Mouse (Mus musculus) erythroid progenitor cell, adult 5-6 weeks (primary cell): ENCODE data around the gene Tcte1. TPM values are rescaled to one million over a fixed set of nuclear protein-coding genes. Genes with fewer than 3 reads are reported as not detected.

Experiments
- ATAC-seq: replicated peaks from 2 replicates; pipeline ENCODE4 v1.8.0; 2016; ENCODE audit warnings: moderate number of reproducible peaks, mild to moderate bottlenecking, moderate TSS enrichment, inconsistent platforms; ENCODE audit not compliant: poor library complexity, low FRiP score, severe bottlenecking
- total RNA-seq, 2 experiments: library from RNA; stranded (forward) in 1 of 2; stranded (reverse) in 1 of 2; fragments of 150-400 nt in 1 of 2; fragments of 186-747, 209-891 nt in 1 of 2; gene quantifications; 2 replicates each; pipeline versions ENCODE4 v1.2.3 to v1.2.4; 2015 to 2017; ENCODE audit warnings: low replicate concordance in 2 of 2

Tcte1 gene
- total RNA-seq (2015; ENCODE audit: low replicate concordance): not detected in 2 replicates
- not detected in 2 replicates for total RNA-seq (2017; ENCODE audit: low replicate concordance)

GRCm38 (mm10) chr17:45523263-45523662 lies at the start of gene Tcte1:
Gene Tcte1 (plus strand): TSS chr17:45523434.
- no peak for ATAC-seq

- no peak for ATAC-seq
Measured at GRCm38 (mm10) chr17:45473667-45474066, 49.6 kb upstream of the Tcte1 start.

GRCm38 (mm10) chr17:45474146-45474545 lies 49.1 kb upstream of the Tcte1 start:
- ATAC-seq: no peak

DNA sequence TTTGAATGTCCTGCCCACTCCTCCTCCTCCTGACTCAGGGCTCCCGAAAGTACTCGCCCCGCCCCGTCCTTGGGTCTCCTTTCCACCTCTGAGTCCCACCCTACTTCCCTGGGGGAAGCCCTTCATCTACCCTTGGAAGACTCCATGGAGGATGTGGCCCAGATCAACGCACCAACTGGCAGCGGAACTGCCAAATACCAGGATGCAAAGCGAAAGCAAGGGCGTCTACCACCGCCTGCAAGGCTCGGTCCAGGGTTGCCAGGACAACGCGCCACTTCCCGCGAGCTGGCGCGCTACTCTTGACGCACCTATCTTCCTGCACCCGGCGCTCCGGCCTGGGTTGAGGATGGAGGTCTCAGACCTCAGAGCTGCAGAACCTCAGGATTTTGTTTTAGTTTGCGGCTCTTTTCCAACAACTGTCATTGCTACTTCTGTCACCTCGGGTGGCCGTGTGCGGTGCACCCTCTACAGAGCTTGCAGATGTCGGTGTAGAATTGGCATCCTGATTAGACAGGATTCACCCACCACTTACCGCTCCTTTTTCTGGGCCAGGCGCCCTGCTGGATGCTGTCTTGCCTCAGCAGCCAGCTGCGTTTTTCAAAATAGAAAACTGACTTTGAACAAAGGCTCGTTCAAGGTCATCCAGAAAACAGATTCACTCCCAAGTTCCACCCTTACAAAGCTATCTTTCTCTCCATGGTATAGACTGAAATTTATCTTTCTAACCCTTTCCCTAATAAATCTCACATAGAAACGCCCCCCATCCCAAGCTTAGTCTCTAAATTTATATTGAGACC lies 48.4 kb upstream of the Tcte1 start, which contains the start of gene Spats1:
Gene Spats1, minus strand, starts transcription at position 747 of the 797 bp plus-strand sequence.
- ATAC-seq: no peak

- ATAC-seq: peak; percentile 64; the same call in 1 of the 2 replicates
Measured at GRCm38 (mm10) chr17:45478234-45478825, 44.9 kb upstream of the Tcte1 start.

DNA sequence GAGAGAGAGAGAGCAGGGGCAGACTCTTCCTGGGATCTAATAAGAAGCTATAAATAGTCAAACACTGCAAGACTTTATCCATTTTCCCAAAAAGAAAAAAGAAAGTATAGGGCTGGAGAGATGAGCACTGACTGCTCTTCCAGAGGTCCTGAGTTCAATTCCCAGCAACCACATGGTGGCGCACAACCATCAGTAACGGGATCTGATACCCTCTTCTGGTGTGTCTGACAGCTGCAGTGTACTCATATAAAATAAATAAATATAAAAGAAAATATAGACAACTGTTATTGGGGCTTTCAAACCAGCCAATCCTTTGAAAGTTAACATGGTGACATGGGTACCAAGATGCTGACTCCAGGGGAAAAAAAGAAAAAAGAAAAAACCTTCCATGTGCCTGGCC lies 42.8 kb upstream of the Tcte1 start:
- no peak for ATAC-seq

GRCm38 (mm10) chr17:45485581-45485980 lies 37.7 kb upstream of the Tcte1 start:
- no peak for ATAC-seq

- no peak for ATAC-seq
Measured at GRCm38 (mm10) chr17:45487216-45487615, 36.0 kb upstream of the Tcte1 start.

DNA sequence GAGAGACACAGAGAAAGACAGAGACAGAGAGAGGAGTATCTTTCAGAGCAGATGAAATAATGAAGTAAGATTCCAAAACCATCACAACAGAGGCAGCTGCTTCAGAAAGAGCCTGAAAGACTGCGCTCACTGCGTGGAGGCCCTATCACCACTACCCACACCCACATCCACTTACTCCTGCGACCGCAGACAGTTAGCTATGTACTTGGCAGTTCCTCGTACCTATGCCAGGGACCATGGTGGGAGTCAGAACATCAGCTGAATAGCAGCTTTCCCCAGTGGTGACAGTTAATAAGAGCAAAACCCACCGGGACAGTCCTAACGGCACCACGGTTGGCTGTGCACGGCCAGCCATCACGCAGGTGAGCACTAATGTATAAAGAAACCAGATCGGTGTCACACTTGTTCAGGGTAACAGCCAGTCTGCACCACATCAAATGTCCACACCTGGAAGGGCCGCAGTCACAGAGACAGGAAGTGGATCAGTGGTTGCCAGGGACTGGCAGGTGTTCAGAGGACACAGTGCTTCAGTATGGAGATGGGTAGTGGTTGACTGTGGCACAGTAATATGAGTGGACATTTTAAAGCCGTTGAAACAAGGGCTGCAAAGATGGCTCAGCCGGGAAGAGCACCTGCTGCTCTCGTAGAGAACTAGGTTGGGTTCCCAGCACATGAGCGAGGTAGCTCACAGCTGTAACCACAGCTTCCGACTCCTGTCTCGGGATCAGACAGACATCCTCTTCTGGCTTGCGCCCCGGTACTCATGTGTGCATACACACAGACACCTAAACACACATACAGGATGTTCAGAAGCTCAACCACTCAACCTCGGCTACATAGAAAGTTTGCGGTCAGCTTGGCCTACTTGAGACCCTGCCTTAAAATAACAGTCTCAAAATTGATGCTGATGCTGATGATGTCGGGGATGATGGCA lies 34.6 kb upstream of the Tcte1 start:
- no peak for ATAC-seq

- ATAC-seq: no peak
Measured at GRCm38 (mm10) chr17:45489736-45490135, 33.5 kb upstream of the Tcte1 start.

- no peak for ATAC-seq
Measured at GRCm38 (mm10) chr17:45490532-45491154, 32.6 kb upstream of the Tcte1 start.

DNA sequence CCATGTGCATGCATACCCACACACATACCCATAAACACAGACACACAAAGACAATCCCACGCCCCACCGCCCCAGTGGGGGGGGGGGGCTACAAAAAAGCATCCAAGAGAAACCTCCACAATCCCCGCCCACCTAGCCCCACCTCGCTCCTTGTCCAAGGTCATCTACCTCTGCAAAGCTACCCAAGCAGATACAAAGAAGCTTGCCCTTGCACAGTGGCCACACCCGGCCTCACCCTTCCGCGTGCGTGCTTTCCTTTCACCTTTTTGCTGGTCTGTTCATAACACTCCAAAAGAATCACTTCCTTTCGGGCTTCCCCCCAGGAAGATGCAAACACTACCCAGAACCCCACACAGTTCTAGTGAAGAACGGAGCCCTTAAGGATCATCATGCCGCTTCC lies 27.8 kb upstream of the Tcte1 start:
- no peak for ATAC-seq

DNA sequence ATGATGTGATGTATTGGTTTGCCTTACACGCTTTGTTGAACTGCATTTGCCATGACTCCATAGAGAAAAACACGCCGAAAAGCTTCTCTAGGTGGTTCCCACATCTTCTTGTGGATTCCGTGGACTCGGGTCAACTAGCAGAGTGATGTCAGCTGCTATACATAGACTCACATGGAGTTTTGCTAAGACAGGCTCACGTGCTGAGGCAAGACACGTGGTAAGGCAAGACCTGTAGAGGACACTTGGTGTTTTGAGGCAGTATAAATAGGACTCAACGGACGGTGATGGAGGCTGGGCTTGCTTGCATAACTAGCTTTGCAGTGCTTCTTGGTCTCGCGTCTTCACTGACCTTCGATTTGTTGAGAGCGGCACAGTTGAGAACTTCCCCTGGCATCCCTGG lies 24.8 kb upstream of the Tcte1 start:
- ATAC-seq: no peak

DNA sequence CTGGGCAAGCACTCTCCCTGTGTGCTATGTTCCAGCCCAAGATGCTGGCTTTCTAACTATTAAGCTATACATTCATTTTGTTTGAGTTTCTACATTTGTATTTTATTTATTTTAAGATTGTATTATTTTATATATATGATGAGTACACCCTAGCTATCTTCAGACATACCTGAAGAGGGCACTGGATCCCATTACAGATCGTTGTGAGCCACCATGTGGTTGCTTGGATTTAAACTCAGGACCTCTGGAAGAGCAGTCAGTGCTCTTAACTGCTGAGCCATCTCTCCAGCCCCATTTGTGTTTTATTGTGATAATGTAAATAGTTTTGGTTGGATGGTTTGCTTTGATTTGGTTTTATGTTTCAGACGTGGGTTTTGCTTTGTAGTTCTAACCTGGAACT lies 23.7 kb upstream of the Tcte1 start:
- no peak for ATAC-seq

- no peak for ATAC-seq
Measured at GRCm38 (mm10) chr17:45500981-45501380, 22.3 kb upstream of the Tcte1 start.

DNA sequence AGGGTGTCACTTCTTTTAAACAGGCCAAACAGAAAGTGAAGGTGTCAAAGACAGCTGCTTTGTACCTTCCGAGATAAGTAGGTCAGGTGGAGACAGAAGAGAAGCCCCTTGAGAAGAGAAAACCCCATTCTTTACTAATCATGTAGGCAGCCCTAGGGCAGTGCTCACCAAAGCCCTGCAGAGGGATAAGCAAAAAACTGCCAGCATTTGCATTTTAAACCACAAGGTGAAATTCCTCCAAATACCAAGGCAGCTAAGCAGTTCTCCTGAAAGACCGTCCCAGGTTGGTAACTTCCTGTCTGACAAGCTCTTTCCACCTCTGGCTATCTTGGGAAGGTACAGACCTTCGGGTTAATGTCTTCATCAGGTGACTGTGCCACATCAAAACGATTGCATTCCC lies 20.9 kb upstream of the Tcte1 start:
- ATAC-seq: no peak

DNA sequence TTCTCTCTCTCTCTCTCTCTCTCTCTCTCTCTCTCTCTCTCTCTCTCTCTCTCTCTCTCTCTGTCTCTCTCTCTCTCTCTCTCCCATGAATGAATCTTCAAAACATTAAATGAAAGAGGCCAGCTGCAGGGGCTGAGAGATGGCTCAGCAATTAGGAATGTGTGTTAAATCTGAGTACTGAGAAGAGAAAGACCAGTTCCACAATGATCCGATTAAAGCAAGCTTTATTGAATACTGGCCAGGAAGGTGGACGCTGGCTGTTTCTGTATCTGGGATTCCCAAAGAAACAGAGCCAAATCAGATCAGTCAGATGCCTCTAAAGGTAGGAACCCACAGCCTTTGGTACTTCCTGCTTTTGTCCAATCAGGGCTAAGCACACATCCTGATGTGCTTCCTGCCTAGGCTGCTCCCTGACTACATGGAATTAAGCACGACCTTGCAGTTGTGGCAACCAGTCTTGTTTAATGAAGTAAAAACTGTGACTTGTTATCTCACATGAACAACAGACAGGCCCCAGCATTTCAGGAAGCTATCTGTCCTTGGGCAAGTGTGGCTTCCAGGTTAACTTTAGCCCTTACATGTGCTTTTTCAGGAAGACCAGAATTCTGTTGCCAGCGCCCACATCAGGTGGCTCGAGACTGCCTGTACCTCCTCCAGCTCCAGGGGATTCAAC lies 19.8 kb upstream of the Tcte1 start:
- no peak for ATAC-seq

DNA sequence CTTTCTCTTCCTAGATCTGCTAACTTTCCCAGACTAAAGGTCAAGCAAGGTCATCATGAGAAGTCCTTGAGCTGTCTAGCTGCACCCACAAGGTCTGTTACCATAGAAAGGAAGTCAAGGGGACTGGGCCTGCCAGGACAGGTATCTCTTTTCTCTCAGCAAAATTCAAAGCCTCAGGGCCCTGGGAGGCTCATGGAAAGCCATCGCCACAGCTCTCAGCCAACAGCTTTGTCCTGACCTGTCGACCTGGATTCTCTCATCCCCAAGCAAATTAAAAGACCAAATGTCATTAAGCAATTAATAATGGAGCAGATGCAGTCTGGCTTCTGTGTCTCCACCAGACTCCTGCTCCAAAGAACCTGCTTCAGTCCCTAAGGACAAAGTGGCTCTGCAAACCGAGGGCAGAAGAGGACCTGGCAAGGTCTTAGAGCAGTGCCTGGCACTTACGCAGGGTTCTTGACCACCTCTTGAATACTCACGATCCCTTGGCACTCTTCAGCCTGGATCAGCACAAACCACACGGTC lies 17.2 kb upstream of the Tcte1 start:
- ATAC-seq: no peak

DNA sequence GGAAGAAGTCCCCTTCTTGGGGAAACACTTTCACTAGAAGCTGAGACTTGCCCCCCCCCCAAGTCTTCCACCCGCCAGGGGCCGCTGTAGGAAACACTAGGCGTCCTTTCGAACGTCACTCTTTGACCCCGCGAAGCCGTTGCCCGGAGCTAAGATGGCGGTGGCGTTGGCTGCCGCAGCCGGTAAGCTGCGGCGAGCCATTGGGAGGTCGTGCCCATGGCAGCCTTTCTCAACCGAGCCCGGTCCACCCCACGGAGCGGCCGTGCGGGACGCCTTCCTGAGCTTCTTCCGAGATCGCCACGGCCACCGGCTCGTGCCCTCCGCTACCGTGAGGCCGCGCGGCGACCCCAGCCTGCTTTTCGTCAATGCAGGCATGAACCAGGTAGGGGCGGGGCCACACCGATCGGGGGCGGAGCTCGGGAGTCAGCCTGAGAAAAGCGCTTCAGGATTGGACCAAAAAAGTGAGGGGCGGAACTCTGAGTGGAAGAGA lies 16.5 kb upstream of the Tcte1 start, which contains the start of gene Aars2:
Gene Aars2, plus strand, starts transcription at position 142 of the 490 bp plus-strand sequence.
- ATAC-seq: peak; percentile 89
